In genomic region chr6:136661706-136662016, GRCm38 (mm10) we compare ENCODE assay signal across 9 mouse cellular contexts. TPM values are rescaled to one million over a fixed set of nuclear protein-coding genes. Genes with fewer than 3 reads are reported as not detected.
DNase-seq lines count a peak whose midpoint lies in the region; ATAC-seq lines count a peak whose summit lies in the region.
"Had no signal": no experiment of that assay in that cellular context is flagged by ENCODE, and none has a peak within 500 bp of the region (broad histone marks: within the 10 kb centered on the region; RNA-seq: fewer than 3 reads in every experiment).

Plbd1 (minus strand) TSS chr6:136661928.

- peak within 1 kb of the TSS; percentile 18; the same call in 1 of the 2 replicates for H3K4me3 ChIP-seq in forebrain, embryonic 14.5 days (ENCODE audit: low read depth, low read length)
- H3K4me3 ChIP-seq in limb, embryonic 11.5 days (ENCODE audit: low read depth, low read length): peak within 1 kb of the TSS; percentile 33
- H3K4me3 ChIP-seq in midbrain, embryonic 12.5 days: peak within 1 kb of the TSS; percentile 39

- H3K9ac ChIP-seq in forebrain, embryonic 14.5 days (ENCODE audit: low read length): peak within 1 kb of the TSS; percentile 29; the same call in 1 of the 2 replicates
- H3K9ac ChIP-seq in limb, embryonic 11.5 days (ENCODE audit: low read length): peak within 1 kb of the TSS; percentile 57; the same call in 1 of the 2 replicates
- H3K9ac ChIP-seq in midbrain, embryonic 12.5 days (replicated peaks): peak within 1 kb of the TSS; percentile 37; the same call in 1 of the 2 replicates

- H3K36me3 ChIP-seq in forebrain, embryonic 14.5 days (ENCODE audit: control insufficient read depth, insufficient read depth, low read length): no peaks in the 10 kb centered on the region
- H3K36me3 ChIP-seq in limb, embryonic 11.5 days (ENCODE audit: control insufficient read depth, insufficient read depth, low read length): no peaks in the 10 kb centered on the region
- no peaks in the 10 kb centered on the region for H3K36me3 ChIP-seq in midbrain, embryonic 12.5 days

- H3K9me3 ChIP-seq in forebrain, embryonic 14.5 days (replicated peaks; ENCODE audit: control insufficient read depth, low read length): no peaks in the 10 kb centered on the region
- H3K9me3 ChIP-seq in limb, embryonic 11.5 days (ENCODE audit: control insufficient read depth, low read length): no peaks in the 10 kb centered on the region
- no peaks in the 10 kb centered on the region for H3K9me3 ChIP-seq in midbrain, embryonic 12.5 days

- H3K4me2 ChIP-seq in forebrain, embryonic 14.5 days (ENCODE audit: low read length): peak within 1 kb of the TSS; percentile 48
- peak within 1 kb of the TSS; percentile 77 for H3K4me2 ChIP-seq in limb, embryonic 11.5 days (ENCODE audit: low read depth, severe bottlenecking)
- H3K4me2 ChIP-seq in midbrain, embryonic 12.5 days (replicated peaks): peak within 1 kb of the TSS; percentile 58

- H3K27me3 ChIP-seq in forebrain, embryonic 14.5 days (replicated peaks; ENCODE audit: control insufficient read depth, insufficient read depth, low read length): peaks cover 22% of the 10 kb centered on the region
- peaks cover 21% of the 10 kb centered on the region for H3K27me3 ChIP-seq in limb, embryonic 11.5 days (ENCODE audit: control insufficient read depth, insufficient read depth, low read length)
- H3K27me3 ChIP-seq in midbrain, embryonic 12.5 days: peaks cover 32% of the 10 kb centered on the region

- no peak within 1 kb of the TSS for H3K27ac ChIP-seq in forebrain, embryonic 14.5 days (ENCODE audit: low read depth, low read length)
- H3K27ac ChIP-seq in limb, embryonic 11.5 days (replicated peaks; ENCODE audit: low read depth, low read length): no peak within 1 kb of the TSS
- H3K27ac ChIP-seq in midbrain, embryonic 12.5 days (replicated peaks): no peak within 1 kb of the TSS
- H3K27ac ChIP-seq: macrophage had no signal

- WGBS in forebrain, embryonic 14.5 days: 4% methylated on average over 16 of the region's 19 CpGs
- under 1% methylated on average over 19 of the region's 19 CpGs for WGBS in limb, embryonic 11.5 days
- WGBS in midbrain, embryonic 12.5 days: 1% methylated on average over 19 of the region's 19 CpGs

- no peak for ATAC-seq in forebrain, embryonic 14.5 days
- ATAC-seq in limb, embryonic 11.5 days (ENCODE audit: insufficient number of reproducible peaks, low FRiP score, low TSS enrichment, low read depth): 0 out of 2 replicates have a peak, but pooled peaks have one; percentile 29
- ATAC-seq in midbrain, embryonic 12.5 days (ENCODE audit: low FRiP score, low read depth): 0 out of 2 replicates have a peak, but pooled peaks have one; percentile 30

- no peaks in the 10 kb centered on the region for H3K4me1 ChIP-seq in forebrain, embryonic 14.5 days (ENCODE audit: control insufficient read depth, insufficient read depth, low read length)
- H3K4me1 ChIP-seq in limb, embryonic 11.5 days (ENCODE audit: control insufficient read depth, insufficient read depth, low read length): no peaks in the 10 kb centered on the region
- H3K4me1 ChIP-seq in midbrain, embryonic 12.5 days: peaks cover 7% of the 10 kb centered on the region; the same call in 1 of the 2 replicates

- peak; percentile 22 for DNase-seq in right cerebral cortex, postnatal 4 days
- DNase-seq in right cerebral cortex, postnatal 36 days (ENCODE audit: low spot score in 2 of 2): no peak
- DNase-seq in forebrain, embryonic 14.5 days (ENCODE audit: low spot score): no peak
- DNase-seq in heart, postnatal 4 days: peak; percentile 73
- DNase-seq in limb, embryonic 11.5 days (ENCODE audit: low spot score): peak; percentile 62
- DNase-seq in testis, postnatal 14 days (ENCODE audit: low spot score): peak; percentile 34
- DNase-seq in layer of hippocampus, postnatal 14 days (ENCODE audit: low spot score in 2 of 2): no peak

RNA-seq across cellular contexts. Expression of gene Plbd1, which starts in this region (rescaled TPM):
- 0.31 and 0.43 TPM in 2 replicates for polyA plus RNA-seq in forebrain, embryonic 14.5 days (2014; fragmentation: Nextera tagmentation; extraction: Ambion mirVana)
- 10 to 100 TPM; 20.7 to 23.6 TPM for total RNA-seq in heart, postnatal 4 days (2021)
- 0.94 and 1.5 TPM in 2 replicates for polyA plus RNA-seq in limb, embryonic 11.5 days (2014; fragmentation: Nextera tagmentation; extraction: Ambion mirVana)
- 0.84 TPM in 2 replicates for polyA plus RNA-seq in midbrain, embryonic 12.5 days (2016; fragmentation: Nextera tagmentation; extraction: Ambion mirVana)
- under 1 TPM in 1 of 2 experiments, not detected in 1; 0.58 TPM for total RNA-seq in layer of hippocampus, postnatal 14 days (2021)

Comparison
In these comparisons a context has a peak if more than half of its experiments do, and no peak if none do; other contexts are left out.
1. RNA of gene Plbd1 (total RNA-seq): 20.7 to 23.6 TPM in heart, postnatal 4 days; 0.58 TPM in layer of hippocampus, postnatal 14 days; every median in the first group is over 10 times any median in the second.
2. DNase-seq: peak in right cerebral cortex, postnatal 4 days (single experiment), heart, postnatal 4 days (single experiment), limb, embryonic 11.5 days (single experiment) and testis, postnatal 14 days (single experiment); none in right cerebral cortex, postnatal 36 days (0 of 2), forebrain, embryonic 14.5 days (single experiment) and layer of hippocampus, postnatal 14 days (0 of 2).
3. Peak in ATAC-seq, H3K4me3 ChIP-seq, H3K9ac ChIP-seq and H3K4me2 ChIP-seq in midbrain, embryonic 12.5 days; RNA of the gene not detected or under 1 TPM.
4. Peak in every context shown above with its lines, with median percentiles within 50 percentile points of each other: H3K4me2 ChIP-seq, H3K4me3 ChIP-seq and H3K9ac ChIP-seq.